Mouse (Mus musculus): ENCODE results near the gene Cntn2.
A peak's percentile ranks its signal among the peaks of the same experiment; 100 is the strongest.

Gene Cntn2

GRCm38 (mm10) chr1:132557901-132558631 is 15.0 kb upstream of the Cntn2 start:
- DNase-seq, result no peak

GRCm38 (mm10) chr1:132543789-132544188 is 733 bp upstream of the Cntn2 start:
- DNase-seq, result no peak

GRCm38 (mm10) chr1:132541824-132542599 is 1.0 kb downstream of the Cntn2 start:
- DNase-seq, result no peak

- DNase-seq, result no peak
Measured at GRCm38 (mm10) chr1:132541171-132541823, 1.8 kb downstream of the Cntn2 start.

- no peak for DNase-seq
Measured at GRCm38 (mm10) chr1:132540701-132541100, 2.4 kb downstream of the Cntn2 start.

GRCm38 (mm10) chr1:132537736-132538135 is 5.3 kb downstream of the Cntn2 start:
- no peak for DNase-seq

- no peak for DNase-seq
Measured at GRCm38 (mm10) chr1:132536416-132536815, 6.6 kb downstream of the Cntn2 start.

GRCm38 (mm10) chr1:132535541-132535940 is 7.5 kb downstream of the Cntn2 start:
- DNase-seq, result no peak

GRCm38 (mm10) chr1:132533840-132534239 is 9.2 kb downstream of the Cntn2 start:
- no peak for DNase-seq

GRCm38 (mm10) chr1:132532521-132532920 is 10.5 kb downstream of the Cntn2 start:
- DNase-seq, result no peak

- no peak for DNase-seq
Measured at GRCm38 (mm10) chr1:132530631-132531191, 12.3 kb downstream of the Cntn2 start.

- no peak for DNase-seq
Measured at GRCm38 (mm10) chr1:132528647-132529334, 14.3 kb downstream of the Cntn2 start.

- no peak for DNase-seq
Measured at GRCm38 (mm10) chr1:132528071-132528470, 15.0 kb downstream of the Cntn2 start.

- DNase-seq, result peak; percentile 42
Measured at GRCm38 (mm10) chr1:132525832-132526231, 17.2 kb downstream of the Cntn2 start.

- peak; percentile 55 for DNase-seq
Measured at GRCm38 (mm10) chr1:132523920-132524319, 19.1 kb downstream of the Cntn2 start.

- no peak for DNase-seq
Measured at GRCm38 (mm10) chr1:132523048-132523447, 20.0 kb downstream of the Cntn2 start.

- DNase-seq, result peak; percentile 65
Measured at GRCm38 (mm10) chr1:132520764-132521163, 22.3 kb downstream of the Cntn2 start.

- no peak for DNase-seq
Measured at GRCm38 (mm10) chr1:132519734-132520133, 23.3 kb downstream of the Cntn2 start.

- DNase-seq, result no peak
Measured at GRCm38 (mm10) chr1:132518621-132519020, 24.4 kb downstream of the Cntn2 start.

GRCm38 (mm10) chr1:132516776-132517175 is 26.3 kb downstream of the Cntn2 start:
- DNase-seq, result no peak

GRCm38 (mm10) chr1:132515339-132515738 is 27.7 kb downstream of the Cntn2 start:
- no peak for DNase-seq

- no peak for DNase-seq
Measured at GRCm38 (mm10) chr1:132512106-132512505, 30.9 kb downstream of the Cntn2 start.

GRCm38 (mm10) chr1:132511521-132511920 is 31.5 kb downstream of the Cntn2 start:
- no peak for DNase-seq

Data from thymus, postnatal 25 days (tissue).